ENCODE assay signal across 8 mouse cellular contexts in genomic region chr10:20966090-20966489, GRCm38 (mm10). TPM values are rescaled to one million over a fixed set of nuclear protein-coding genes. Genes with fewer than 3 reads are reported as not detected.
DNase-seq lines count a peak whose midpoint lies in the region; ATAC-seq and TF ChIP-seq lines count a peak whose summit lies in the region.

No protein-coding gene starts in this region.

- peaks cover 76% of the 10 kb centered on the region for H3K36me3 ChIP-seq in hindbrain, embryonic 10.5 days
- peaks cover 69% of the 10 kb centered on the region for H3K36me3 ChIP-seq in hindbrain, embryonic 13.5 days
- H3K36me3 ChIP-seq in midbrain, embryonic 15.5 days (replicated peaks), result peaks cover 48% of the 10 kb centered on the region

- no peaks in the 10 kb centered on the region for H3K4me1 ChIP-seq in hindbrain, embryonic 10.5 days (replicated peaks)
- H3K4me1 ChIP-seq in hindbrain, embryonic 13.5 days (replicated peaks), result no peaks in the 10 kb centered on the region
- H3K4me1 ChIP-seq in midbrain, embryonic 15.5 days, result no peaks in the 10 kb centered on the region

- H3K27ac ChIP-seq in hindbrain, embryonic 10.5 days, result no peak overlapping the region
- H3K27ac ChIP-seq in hindbrain, embryonic 13.5 days, result no peak overlapping the region
- no peak overlapping the region for H3K27ac ChIP-seq in gastrocnemius, adult 2 months
- H3K27ac ChIP-seq in midbrain, embryonic 15.5 days, result no peak overlapping the region

- no peak for ATAC-seq in hindbrain, embryonic 13.5 days (ENCODE audit: low FRiP score)
- ATAC-seq in common myeloid progenitor, adult 5-6 weeks (replicated peaks; ENCODE audit: low read depth, poor library complexity, severe bottlenecking), result peak; percentile 99
- ATAC-seq in midbrain, embryonic 15.5 days (replicated peaks), result peak; percentile 65; the same call in 1 of the 2 replicates

- peak; percentile 73 for DNase-seq in hindbrain, embryonic 10.5 days (ENCODE audit: low spot score)
- peak; percentile 79 for DNase-seq in gastrocnemius, adult 2 months
- DNase-seq in kidney, adult 11 months, result peak; percentile 78
- DNase-seq in left cerebral cortex, postnatal 4 days, result peak; percentile 81
- DNase-seq in spleen, postnatal 10 days (ENCODE audit: low spot score in 2 of 2), result peak; percentile 50 to 87

- no peak overlapping the region for H3K4me2 ChIP-seq in hindbrain, embryonic 13.5 days
- no peak overlapping the region for H3K4me2 ChIP-seq in midbrain, embryonic 15.5 days

- H3K9me3 ChIP-seq in hindbrain, embryonic 10.5 days, result 0 out of 2 replicates have a peak, but pooled peaks cover 4% of the 10 kb centered on the region
- no peaks in the 10 kb centered on the region for H3K9me3 ChIP-seq in hindbrain, embryonic 13.5 days
- no peaks in the 10 kb centered on the region for H3K9me3 ChIP-seq in midbrain, embryonic 15.5 days

- no peak overlapping the region for H3K4me3 ChIP-seq in hindbrain, embryonic 10.5 days
- H3K4me3 ChIP-seq in hindbrain, embryonic 13.5 days, result no peak overlapping the region
- H3K4me3 ChIP-seq in gastrocnemius, adult 2 months, result no peak overlapping the region
- H3K4me3 ChIP-seq in midbrain, embryonic 15.5 days, result no peak overlapping the region

- no peak overlapping the region for H3K9ac ChIP-seq in hindbrain, embryonic 13.5 days
- H3K9ac ChIP-seq in midbrain, embryonic 15.5 days, result no peak overlapping the region

- WGBS in hindbrain, embryonic 10.5 days, result 43% methylated on average over 12 of the region's 12 CpGs
- 45% methylated on average over 12 of the region's 12 CpGs for WGBS in hindbrain, embryonic 13.5 days
- whole genome bisulfite sequencing in midbrain, embryonic 15.5 days, result 45% methylated on average over 12 of the region's 12 CpGs

- TF ChIP-seq CTCF in gastrocnemius, adult 2 months (IDR thresholded peaks at IDR 0.05), result peak; percentile 99

- no peaks in the 10 kb centered on the region for H3K27me3 ChIP-seq in hindbrain, embryonic 10.5 days (ENCODE audit: insufficient read depth, poor library complexity, severe bottlenecking)
- H3K27me3 ChIP-seq in hindbrain, embryonic 13.5 days, result no peaks in the 10 kb centered on the region
- H3K27me3 ChIP-seq in midbrain, embryonic 15.5 days (replicated peaks), result no peaks in the 10 kb centered on the region

- intact Hi-C loops in gastrocnemius, adult 2 months (cut with DNase I), result no loop called here
- intact Hi-C loops in left cerebral cortex, postnatal 4 days (cut with DNase I), result no loop called here

RNA-seq across cellular contexts. Expression of gene Ahi1, which starts 13.7 kb away (rescaled TPM):
- polyA plus RNA-seq in hindbrain, embryonic 10.5 days (2016; fragmentation: Nextera tagmentation; extraction: Ambion mirVana), result 16.0 and 16.1 TPM in 2 replicates
- 59.5 and 60.1 TPM in 2 replicates for polyA plus RNA-seq in hindbrain, embryonic 13.5 days (2015; fragmentation: Nextera tagmentation; extraction: Ambion mirVana)
- total RNA-seq in common myeloid progenitor, adult 5-6 weeks (2017), result 10.6 and 11.3 TPM in 2 replicates
- total RNA-seq in gastrocnemius, adult 2 months (2021), result 1 to 10 TPM in 1 of 2 experiments, under 1 TPM in 1; 0.74 to 1.5 TPM
- 100 to 1,000 TPM; 191 to 231 TPM for total RNA-seq in left cerebral cortex, postnatal 4 days (2021)
- polyA plus RNA-seq in midbrain, embryonic 15.5 days (2015; fragmentation: Nextera tagmentation; extraction: Ambion mirVana), result 107 and 117 TPM in 2 replicates

Comparison
In these comparisons a context has a peak if more than half of its experiments do, and no peak if none do; other contexts are left out.
1. RNA of gene Ahi1, which starts 13.7 kb away (total RNA-seq): 191 to 231 TPM in left cerebral cortex, postnatal 4 days; 10.6 to 11.3 TPM in common myeloid progenitor, adult 5-6 weeks and 0.74 to 1.5 TPM in gastrocnemius, adult 2 months; every median in the first group is over 10 times any median in the second.
2. Peak in every context shown above with its lines, with median percentiles within 50 percentile points of each other: DNase-seq.